Mouse (Mus musculus) monocyte, adult 5-6 weeks (primary cell): ENCODE data around the gene Psg20. TPM values are rescaled to one million over a fixed set of nuclear protein-coding genes. Genes with fewer than 3 reads are reported as not detected.
"Not testable (repeated sequence)": the region's sequence is repeated elsewhere in the genome, so short reads cannot be mapped to it uniquely, and the experiment has no call there.

ENCODE experiments used
- ATAC-seq: fragments of 153-309, 156-312 bp; replicated peaks from 2 replicates; pipeline ENCODE4 v1.8.0; 2017; ENCODE audit warnings: mild to moderate bottlenecking; ENCODE audit not compliant: low TSS enrichment, insufficient number of reproducible peaks, severe bottlenecking, poor library complexity, low FRiP score
- total RNA-seq: library from RNA; stranded (forward); fragments of 200-1000, 200-491, 200-594 nt; gene quantifications from 3 replicates; pipeline ENCODE4 v1.2.3, GENCODE M21; 2017

The Psg20 gene
- not detected in 3 replicates for total RNA-seq

- no peak for ATAC-seq
Measured at GRCm38 (mm10) chr7:18686085-18686484, at the start of gene Psg20. Psg20 (minus strand) TSS chr7:18686185.

GRCm38 (mm10) chr7:18734451-18734850, 48.5 kb upstream of the Psg20 start:
- no peak for ATAC-seq

- ATAC-seq, result no peak
Measured at GRCm38 (mm10) chr7:18733111-18733510, 47.1 kb upstream of the Psg20 start.

- no peak for ATAC-seq
Measured at GRCm38 (mm10) chr7:18728391-18728790, 42.4 kb upstream of the Psg20 start.

- ATAC-seq, result not testable (repeated sequence)
Measured at GRCm38 (mm10) chr7:18725931-18726330, 39.9 kb upstream of the Psg20 start.

GRCm38 (mm10) chr7:18724001-18724400, 38.0 kb upstream of the Psg20 start:
- ATAC-seq, result no peak

- ATAC-seq, result no peak
Measured at GRCm38 (mm10) chr7:18717790-18718189, 31.8 kb upstream of the Psg20 start, which contains the start of gene Psg22. Psg22 (plus strand) TSS chr7:18718090.

- ATAC-seq, result no peak
Measured at GRCm38 (mm10) chr7:18715546-18715945, 29.6 kb upstream of the Psg20 start.

- no peak for ATAC-seq
Measured at GRCm38 (mm10) chr7:18710846-18711245, 24.9 kb upstream of the Psg20 start.

- not testable (repeated sequence) for ATAC-seq
Measured at GRCm38 (mm10) chr7:18710331-18710730, 24.3 kb upstream of the Psg20 start.

- ATAC-seq, result no peak
Measured at GRCm38 (mm10) chr7:18685586-18685985, 399 bp downstream of the Psg20 start.

GRCm38 (mm10) chr7:18679772-18680171, 6.2 kb downstream of the Psg20 start:
- no peak for ATAC-seq

- not testable (repeated sequence) for ATAC-seq
Measured at GRCm38 (mm10) chr7:18656625-18657024, 29.4 kb downstream of the Psg20 start, which contains the start of gene Psg21. Psg21 (minus strand) TSS chr7:18656725.

- not testable (repeated sequence) for ATAC-seq
Measured at GRCm38 (mm10) chr7:18626921-18627320, 59.1 kb downstream of the Psg20 start.

Other genes starting within 250 kb of the Psg20 start
- gene Psg26, start 202.0 kb downstream of the Psg20 start, total RNA-seq, result not detected in 3 replicates
- not detected in 3 replicates for gene Psg25, start 153.9 kb downstream of the Psg20 start, total RNA-seq
- not detected in 3 replicates for gene Psg27, start 118.9 kb downstream of the Psg20 start, total RNA-seq
- gene Psg23, start 69.7 kb downstream of the Psg20 start, total RNA-seq, result not detected in 3 replicates
- not detected in 3 replicates for gene Psg21, start 29.5 kb downstream of the Psg20 start, total RNA-seq
- not detected in 3 replicates for gene Psg22, start 31.9 kb upstream of the Psg20 start, total RNA-seq
- not detected in 3 replicates for gene Psg19, start 112.3 kb upstream of the Psg20 start, total RNA-seq
- gene Psg17, start 135.4 kb upstream of the Psg20 start, total RNA-seq, result not detected in 3 replicates
- gene Mill2, start 153.8 kb upstream of the Psg20 start, total RNA-seq, result 0.19 to 0.75 TPM in 2 of 3 replicates, not detected in the other
- gene Pglyrp1, start 185.1 kb upstream of the Psg20 start, total RNA-seq, result 88.5 to 148 TPM (median 139 TPM) in 3 replicates
- 10.6 to 30.0 TPM (median 24.7 TPM) in 3 replicates for gene Ccdc61, start 224.2 kb upstream of the Psg20 start, total RNA-seq
- gene Nova2, start 239.7 kb upstream of the Psg20 start, total RNA-seq, result not detected in 3 replicates